Mouse (Mus musculus) olfactory bulb, adult 2 months (tissue): ENCODE measurements around the gene Zfp408. TPM values are rescaled to one million over a fixed set of nuclear protein-coding genes. Genes with fewer than 3 reads are reported as not detected.

Source experiments
- H3K27ac ChIP-seq: fragments of 200-500 bp; 2 replicates; pipeline ENCODE4 v1.5.1; 2012; ENCODE audit warnings: low read depth, low read length; ENCODE audit not compliant: insufficient read depth
- H3K4me1 ChIP-seq: fragments of 200-500 bp; 2 replicates; pipeline ENCODE4 v1.6.1; 2012; ENCODE audit warnings: low read length; ENCODE audit not compliant: control insufficient read depth, insufficient read depth
- H3K4me3 ChIP-seq: fragments of 200-500 bp; 2 replicates; pipeline ENCODE4 v1.5.1; 2012; ENCODE audit warnings: mild to moderate bottlenecking, low read depth, low read length, moderate library complexity; ENCODE audit not compliant: insufficient read depth
- CTCF ChIP-seq: fragments of 200-500 bp; IDR thresholded peaks from 2 replicates; pipeline ENCODE4 v1.5.1; 2012; ENCODE audit warnings: low read depth, mild to moderate bottlenecking, low read length, moderate library complexity; ENCODE audit not compliant: insufficient read depth
- POLR2A ChIP-seq: fragments of 200-500 bp; IDR thresholded peaks from 2 replicates; pipeline ENCODE4 v1.6.1; 2012; ENCODE audit warnings: mild to moderate bottlenecking, low read depth, low read length, moderate library complexity; ENCODE audit not compliant: insufficient read depth
- WGBS: fragments of 180-500 bp; shearing (Covaris S2); methylation state at CpG from one replicate; pipeline ENCODE4 v1.1.7; 2018; 5-methylcytosine and 5-hydroxymethylcytosine counted together
- polyA plus RNA-seq: library from polyadenylated mRNA; stranded (reverse); fragments of >200 nt; gene quantifications from 2 replicates; pipeline ENCODE4 v1.2.4, GENCODE M21; 2012; ENCODE audit warnings: low replicate concordance; ENCODE audit not compliant: missing spikeins, insufficient read depth, insufficient read length

The Zfp408 gene
- polyA plus RNA-seq, 1 experiment: not detected

GRCm38 (mm10) chr2:91674895-91675294 is 25.3 kb upstream of the Zfp408 start:
- 83% methylated on average over 5 of the region's 5 CpGs for WGBS
- TF ChIP-seq POLR2A (no peak), CTCF (no peak)
- Histone ChIP-seq H3K4me1 (0 out of 2 replicates have a peak, but pooled peaks cover 4% of the 10 kb centered on the region), H3K27ac (no peak overlapping the region), H3K4me3 (no peak overlapping the region)

- WGBS: 65% methylated on average over 2 of the region's 2 CpGs
- no peak overlapping the region for H3K27ac ChIP-seq
- no peak for TF ChIP-seq POLR2A
- no peak for TF ChIP-seq CTCF
- H3K4me1 ChIP-seq: 0 out of 2 replicates have a peak, but pooled peaks cover 4% of the 10 kb centered on the region
- H3K4me3 ChIP-seq: no peak overlapping the region
Observed at GRCm38 (mm10) chr2:91673587-91673986, 24.0 kb upstream of the Zfp408 start.

- 86% methylated on average over 6 of the region's 6 CpGs for WGBS
- no peak for TF ChIP-seq POLR2A
- TF ChIP-seq CTCF: no peak
- Histone ChIP-seq H3K4me1 (0 out of 2 replicates have a peak, but pooled peaks cover 4% of the 10 kb centered on the region), H3K4me3 (no peak overlapping the region), H3K27ac (no peak overlapping the region)
Observed at GRCm38 (mm10) chr2:91670038-91670437, 20.4 kb upstream of the Zfp408 start.

GRCm38 (mm10) chr2:91669326-91669725 is 19.7 kb upstream of the Zfp408 start:
- 97% methylated on average over 8 of the region's 8 CpGs for WGBS
- 0 out of 2 replicates have a peak, but pooled peaks cover 4% of the 10 kb centered on the region for H3K4me1 ChIP-seq
- no peak for TF ChIP-seq POLR2A
- TF ChIP-seq CTCF: no peak
- H3K4me3 ChIP-seq: no peak overlapping the region
- no peak overlapping the region for H3K27ac ChIP-seq

- TF ChIP-seq POLR2A: no peak
- TF ChIP-seq CTCF: no peak
- WGBS: 37% methylated on average over 2 of the region's 2 CpGs
- H3K4me3 ChIP-seq: no peak overlapping the region
- H3K4me1 ChIP-seq: no peaks in the 10 kb centered on the region
- H3K27ac ChIP-seq: no peak overlapping the region
Observed at GRCm38 (mm10) chr2:91667747-91668146, 18.2 kb upstream of the Zfp408 start.

GRCm38 (mm10) chr2:91666386-91666910 is 16.9 kb upstream of the Zfp408 start:
- Histone ChIP-seq H3K27ac (no peak overlapping the region), H3K4me3 (no peak overlapping the region), H3K4me1 (no peaks in the 10 kb centered on the region)
- no peak for TF ChIP-seq POLR2A
- no peak for TF ChIP-seq CTCF
- 94% methylated on average over 6 of the region's 6 CpGs for WGBS

- Histone ChIP-seq H3K4me3 (no peak overlapping the region), H3K27ac (no peak overlapping the region), H3K4me1 (no peaks in the 10 kb centered on the region)
- no peak for TF ChIP-seq CTCF
- TF ChIP-seq POLR2A: no peak
Observed at GRCm38 (mm10) chr2:91664780-91665179, 15.2 kb upstream of the Zfp408 start.

GRCm38 (mm10) chr2:91660981-91661380 is 11.4 kb upstream of the Zfp408 start:
- H3K4me1 ChIP-seq: 0 out of 2 replicates have a peak, but pooled peaks cover 3% of the 10 kb centered on the region
- H3K27ac ChIP-seq: no peak overlapping the region
- no peak overlapping the region for H3K4me3 ChIP-seq
- no peak for TF ChIP-seq POLR2A
- TF ChIP-seq CTCF: no peak
- 93% methylated on average over 6 of the region's 6 CpGs for WGBS

- Histone ChIP-seq H3K4me3 (no peak overlapping the region), H3K4me1 (0 out of 2 replicates have a peak, but pooled peaks cover 5% of the 10 kb centered on the region), H3K27ac (no peak overlapping the region)
- WGBS: 97% methylated on average over 8 of the region's 8 CpGs
- TF ChIP-seq POLR2A (no peak), CTCF (no peak)
Observed at GRCm38 (mm10) chr2:91659657-91660056, 10.1 kb upstream of the Zfp408 start.
